Mouse (Mus musculus) left cerebral cortex, adult 18-20 months (tissue): ENCODE data around the gene Anxa11. TPM values are rescaled to one million over a fixed set of nuclear protein-coding genes. Genes with fewer than 3 reads are reported as not detected.
"Not testable (repeated sequence)": the region's sequence is repeated elsewhere in the genome, so short reads cannot be mapped to it uniquely, and the experiment has no call there.

Source experiments
- DNase-seq, 2 experiments: peaks; one replicate each; pipeline ENCODE4 v3.0.0; 2021 to 2022; ENCODE audit warnings: low spot score in 2 of 2, mixed read lengths in 1 of 2
- long read RNA-seq, 2 experiments: library from polyadenylated mRNA; stranded (forward); transcript quantifications; one replicate each; pipeline ENCODE4 v2.0.0; 2021
- total RNA-seq, 2 experiments: library from RNA; stranded (reverse); gene quantifications; 2 replicates each; pipeline ENCODE4 v1.2.3; 2021

The Anxa11 gene
- 10 to 100 TPM; 45.7 to 45.8 TPM for total RNA-seq
- long read RNA-seq, experiment 1, transcript Anxa11-201 (15 exons, 2,394 nt), result major isoform, 47 of 69 reads
- long read RNA-seq, experiment 1, partial matches to known transcripts, result 11 of 69 reads
- long read RNA-seq, experiment 1, other reads (novel, unspliced or antisense), result 11 of 69 reads
- long read RNA-seq, experiment 2, transcript Anxa11-201 (15 exons, 2,394 nt), result major isoform, 32 of 46 reads
- long read RNA-seq, experiment 2, partial matches to known transcripts, result 8 of 46 reads
- long read RNA-seq, experiment 2, other reads (novel, unspliced or antisense), result 6 of 46 reads

- DNase-seq, result peak; percentile 71 to 83
Observed at GRCm38 (mm10) chr14:25841991-25842687, at the start of gene Anxa11. TSS of gene Anxa11 (plus strand) at chr14:25842156.

- DNase-seq, result no peak
Observed at GRCm38 (mm10) chr14:25794331-25794730, 47.6 kb upstream of the Anxa11 start.

- DNase-seq, result peak in 1 of 2 experiments; percentile 37
Observed at GRCm38 (mm10) chr14:25795067-25795466, 46.9 kb upstream of the Anxa11 start.

GRCm38 (mm10) chr14:25795561-25796174 is 46.3 kb upstream of the Anxa11 start:
- DNase-seq, result peak; percentile 25 to 41

GRCm38 (mm10) chr14:25796619-25797018 is 45.3 kb upstream of the Anxa11 start:
- no peak for DNase-seq

GRCm38 (mm10) chr14:25800166-25800960 is 41.6 kb upstream of the Anxa11 start:
- peak; percentile 83 to 92 for DNase-seq

- DNase-seq, result no peak
Observed at GRCm38 (mm10) chr14:25802511-25802910, 39.4 kb upstream of the Anxa11 start.

GRCm38 (mm10) chr14:25803246-25803809 is 38.6 kb upstream of the Anxa11 start:
- no peak for DNase-seq

GRCm38 (mm10) chr14:25805871-25806270 is 36.1 kb upstream of the Anxa11 start:
- no peak for DNase-seq

- DNase-seq, result no peak
Observed at GRCm38 (mm10) chr14:25806561-25806960, 35.4 kb upstream of the Anxa11 start.

- DNase-seq, result not testable (repeated sequence)
Observed at GRCm38 (mm10) chr14:25811026-25811425, 30.9 kb upstream of the Anxa11 start.

- DNase-seq, result no peak
Observed at GRCm38 (mm10) chr14:25814140-25814539, 27.8 kb upstream of the Anxa11 start.

- DNase-seq, result peak; percentile 75 to 78
Observed at GRCm38 (mm10) chr14:25816416-25816815, 25.5 kb upstream of the Anxa11 start.

GRCm38 (mm10) chr14:25822584-25822983 is 19.4 kb upstream of the Anxa11 start:
- no peak for DNase-seq

GRCm38 (mm10) chr14:25824995-25825394 is 17.0 kb upstream of the Anxa11 start:
- DNase-seq, result no peak

GRCm38 (mm10) chr14:25825880-25826626 is 15.9 kb upstream of the Anxa11 start:
- no peak for DNase-seq

- DNase-seq, result no peak
Observed at GRCm38 (mm10) chr14:25826866-25827265, 15.1 kb upstream of the Anxa11 start.

- no peak for DNase-seq
Observed at GRCm38 (mm10) chr14:25831332-25831731, 10.6 kb upstream of the Anxa11 start.

- DNase-seq, result peak; percentile 67 to 68
Observed at GRCm38 (mm10) chr14:25832301-25832700, 9.7 kb upstream of the Anxa11 start.

- DNase-seq, result no peak
Observed at GRCm38 (mm10) chr14:25838411-25838810, 3.5 kb upstream of the Anxa11 start.
